Mouse (Mus musculus) liver, embryonic 13.5 days (tissue): ENCODE data around the gene Ccdc137. TPM values are rescaled to one million over a fixed set of nuclear protein-coding genes. Genes with fewer than 3 reads are reported as not detected.

ENCODE experiments used
- ATAC-seq: fragments of 200-750 bp; cut with Nextera tagmentation; 2 replicates; pipeline ENCODE4 v1.8.0; 2017; ENCODE audit warnings: low read depth, mild to moderate bottlenecking, moderate number of reproducible peaks, moderate library complexity
- DNase-seq: peaks from one replicate; pipeline ENCODE4 v3.0.0; 2022
- H3K27ac ChIP-seq: fragments of 300-500 bp; sonication (generic); 2 replicates; pipeline ENCODE4 v1.5.1; 2015; ENCODE audit warnings: moderate library complexity, mild to moderate bottlenecking, inconsistent platforms
- H3K27me3 ChIP-seq: fragments of 300-500 bp; sonication (generic); 2 replicates; pipeline ENCODE4 v1.6.1; 2015; ENCODE audit warnings: mild to moderate bottlenecking, inconsistent platforms
- H3K36me3 ChIP-seq: fragments of 300-500 bp; sonication (generic); 2 replicates; pipeline ENCODE4 v1.6.1; 2015; ENCODE audit warnings: mild to moderate bottlenecking, inconsistent platforms
- H3K4me1 ChIP-seq: fragments of 300-500 bp; sonication (generic); replicated peaks from 2 replicates; pipeline ENCODE4 v1.6.1; 2015; ENCODE audit warnings: inconsistent platforms
- H3K4me2 ChIP-seq: fragments of 300-500 bp; sonication (generic); 2 replicates; pipeline ENCODE4 v1.6.1; 2015; ENCODE audit warnings: inconsistent platforms, mild to moderate bottlenecking, moderate library complexity
- H3K4me3 ChIP-seq: fragments of 300-500 bp; sonication (generic); replicated peaks from 2 replicates; pipeline ENCODE4 v1.5.1; 2015; ENCODE audit warnings: mild to moderate bottlenecking, inconsistent platforms
- H3K9ac ChIP-seq: fragments of 300-500 bp; sonication (generic); 2 replicates; pipeline ENCODE4 v1.6.1; 2015; ENCODE audit warnings: mild to moderate bottlenecking, inconsistent platforms
- H3K9me3 ChIP-seq: fragments of 300-500 bp; sonication (generic); replicated peaks from 2 replicates; pipeline ENCODE4 v1.6.1; 2016; ENCODE audit warnings: inconsistent platforms
- WGBS: fragments of 180-500 bp; shearing (Covaris S2); methylation state at CpG from one replicate; pipeline ENCODE4 v1.1.7; 2015; ENCODE audit not compliant: insufficient replicate concordance; 5-methylcytosine and 5-hydroxymethylcytosine counted together
- polyA plus RNA-seq: library from polyadenylated mRNA; unstranded; fragments of >200 nt; fragmentation: Nextera tagmentation; extraction: Ambion mirVana; gene quantifications from 2 replicates; pipeline ENCODE4 v1.2.1, GENCODE M21; 2015

The Ccdc137 gene
- polyA plus RNA-seq, 1 experiment from 2014 or later = 20.2 TPM

GRCm38 (mm10) chr11:120442765-120443280 is 15.1 kb upstream of the Ccdc137 start:
- Histone ChIP-seq H3K27me3 (no peaks in the 10 kb centered on the region), H3K4me1 (no peaks in the 10 kb centered on the region), H3K36me3 (no peaks in the 10 kb centered on the region), H3K4me2 (no peak overlapping the region), H3K9me3 (no peaks in the 10 kb centered on the region), H3K9ac (no peak overlapping the region), H3K27ac (no peak overlapping the region), H3K4me3 (no peak overlapping the region)
- WGBS = 72% methylated on average over 3 of the region's 3 CpGs
- ATAC-seq = no peak
- no peak for DNase-seq

GRCm38 (mm10) chr11:120444106-120444505 is 13.8 kb upstream of the Ccdc137 start:
- 54% methylated on average over 6 of the region's 6 CpGs for WGBS
- no peak for DNase-seq

GRCm38 (mm10) chr11:120445475-120445874 is 12.4 kb upstream of the Ccdc137 start:
- DNase-seq = no peak
- H3K27me3 ChIP-seq = no peaks in the 10 kb centered on the region
- H3K4me3 ChIP-seq = no peak overlapping the region
- H3K4me2 ChIP-seq = no peak overlapping the region
- H3K4me1 ChIP-seq = 0 out of 2 replicates have a peak, but pooled peaks cover 3% of the 10 kb centered on the region
- no peak overlapping the region for H3K9ac ChIP-seq
- no peak overlapping the region for H3K27ac ChIP-seq
- no peak for ATAC-seq
- 48% methylated on average over 3 of the region's 3 CpGs for WGBS
- H3K9me3 ChIP-seq = no peaks in the 10 kb centered on the region
- H3K36me3 ChIP-seq = no peaks in the 10 kb centered on the region

More at GRCm38 (mm10) chr11:120444106-120444505, 13.8 kb upstream of the Ccdc137 start:
- Histone ChIP-seq H3K9me3 (no peaks in the 10 kb centered on the region), H3K9ac (no peak overlapping the region), H3K4me2 (no peak overlapping the region), H3K4me3 (no peak overlapping the region), H3K4me1 (0 out of 2 replicates have a peak, but pooled peaks cover 3% of the 10 kb centered on the region), H3K36me3 (no peaks in the 10 kb centered on the region), H3K27me3 (no peaks in the 10 kb centered on the region), H3K27ac (no peak overlapping the region)
- ATAC-seq = no peak

- Histone ChIP-seq H3K27ac (no peak overlapping the region), H3K9me3 (no peaks in the 10 kb centered on the region), H3K4me2 (no peak overlapping the region), H3K4me3 (no peak overlapping the region), H3K36me3 (no peaks in the 10 kb centered on the region), H3K27me3 (no peaks in the 10 kb centered on the region), H3K4me1 (0 out of 2 replicates have a peak, but pooled peaks cover 3% of the 10 kb centered on the region), H3K9ac (no peak overlapping the region)
- ATAC-seq (no peak), DNase-seq (no peak)
- WGBS = 80% methylated on average over 7 of the region's 7 CpGs
Observed at GRCm38 (mm10) chr11:120447179-120447578, 10.7 kb upstream of the Ccdc137 start.

- Histone ChIP-seq H3K4me1 (peaks cover 33% of the 10 kb centered on the region), H3K4me2 (no peak overlapping the region), H3K9ac (no peak overlapping the region), H3K9me3 (no peaks in the 10 kb centered on the region), H3K27me3 (no peaks in the 10 kb centered on the region), H3K36me3 (no peaks in the 10 kb centered on the region; the same call in 1 of the 2 replicates), H3K27ac (no peak overlapping the region), H3K4me3 (no peak overlapping the region)
- no peak for ATAC-seq
- WGBS = 56% methylated on average over 3 of the region's 3 CpGs
- no peak for DNase-seq
Observed at GRCm38 (mm10) chr11:120452246-120452645, 5.7 kb upstream of the Ccdc137 start.

- H3K4me3 ChIP-seq = no peak within 1 kb of the TSS
- no peak within 1 kb of the TSS for H3K4me2 ChIP-seq
- H3K9me3 ChIP-seq = no peaks in the 10 kb centered on the region
- no peak within 1 kb of the TSS for H3K9ac ChIP-seq
- H3K27me3 ChIP-seq = no peaks in the 10 kb centered on the region
- ATAC-seq (no peak), DNase-seq (no peak)
- WGBS = 78% methylated on average over 4 of the region's 4 CpGs
- H3K36me3 ChIP-seq = no peaks in the 10 kb centered on the region; the same call in 1 of the 2 replicates
- H3K27ac ChIP-seq = 0 out of 2 replicates have a peak within 1 kb of the TSS, but pooled peaks have one; percentile 74
- H3K4me1 ChIP-seq = peaks cover 36% of the 10 kb centered on the region
Observed at GRCm38 (mm10) chr11:120453306-120453705, 4.6 kb upstream of the Ccdc137 start, which contains the start of gene Pde6g. Gene Pde6g, minus strand, starts transcription at chr11:120453500.

GRCm38 (mm10) chr11:120454965-120455364 is 3.0 kb upstream of the Ccdc137 start:
- Histone ChIP-seq H3K27ac (peak overlapping the region; percentile 74), H3K4me2 (peak overlapping the region; percentile 47; the same call in 1 of the 2 replicates), H3K27me3 (no peaks in the 10 kb centered on the region), H3K9me3 (no peaks in the 10 kb centered on the region), H3K4me3 (no peak overlapping the region), H3K4me1 (peaks cover 53% of the 10 kb centered on the region), H3K36me3 (peaks cover 6% of the 10 kb centered on the region), H3K9ac (peak overlapping the region; percentile 42; the same call in 1 of the 2 replicates)
- no peak for DNase-seq
- ATAC-seq = no peak
- WGBS = 93% methylated on average over 4 of the region's 4 CpGs

GRCm38 (mm10) chr11:120455413-120455812 is 2.5 kb upstream of the Ccdc137 start:
- Histone ChIP-seq H3K9ac (peak overlapping the region; percentile 42; the same call in 1 of the 2 replicates), H3K36me3 (peaks cover 9% of the 10 kb centered on the region), H3K4me2 (peak overlapping the region; percentile 47), H3K9me3 (no peaks in the 10 kb centered on the region), H3K4me1 (peaks cover 54% of the 10 kb centered on the region), H3K27me3 (no peaks in the 10 kb centered on the region), H3K27ac (peak overlapping the region; percentile 74), H3K4me3 (no peak overlapping the region)
- peak; percentile 38 for DNase-seq
- WGBS = 68% methylated on average over 7 of the region's 7 CpGs
- peak; percentile 47 for ATAC-seq

GRCm38 (mm10) chr11:120457370-120457769 is 545 bp upstream of the Ccdc137 start:
- H3K27ac ChIP-seq = peak overlapping the region; percentile 87
- peak overlapping the region; percentile 79 for H3K4me3 ChIP-seq
- DNase-seq (no peak), ATAC-seq (peak; percentile 46)
- H3K36me3 ChIP-seq = peaks cover 28% of the 10 kb centered on the region
- H3K27me3 ChIP-seq = no peaks in the 10 kb centered on the region
- peak overlapping the region; percentile 86 for H3K4me2 ChIP-seq
- peak overlapping the region; percentile 87 for H3K9ac ChIP-seq
- H3K9me3 ChIP-seq = no peaks in the 10 kb centered on the region
- WGBS = 9% methylated on average over 14 of the region's 14 CpGs
- peaks cover 54% of the 10 kb centered on the region for H3K4me1 ChIP-seq

GRCm38 (mm10) chr11:120458847-120459597 is 1.1 kb downstream of the Ccdc137 start:
- 25% methylated on average over 6 of the region's 6 CpGs for whole genome bisulfite sequencing
- Histone ChIP-seq H3K36me3 (peaks cover 43% of the 10 kb centered on the region), H3K27ac (peak overlapping the region; percentile 87), H3K27me3 (no peaks in the 10 kb centered on the region), H3K4me3 (peak overlapping the region; percentile 79), H3K9me3 (no peaks in the 10 kb centered on the region), H3K9ac (peak overlapping the region; percentile 87), H3K4me2 (peak overlapping the region; percentile 86), H3K4me1 (peaks cover 54% of the 10 kb centered on the region)
- DNase-seq (no peak), ATAC-seq (no peak)

- H3K36me3 ChIP-seq = peaks cover 60% of the 10 kb centered on the region
- H3K9ac ChIP-seq = no peak overlapping the region
- H3K4me1 ChIP-seq = peaks cover 45% of the 10 kb centered on the region
- no peak overlapping the region for H3K4me3 ChIP-seq
- H3K27ac ChIP-seq = no peak overlapping the region
- no peak for DNase-seq
- 75% methylated on average over 2 of the region's 2 CpGs for WGBS
- ATAC-seq = no peak
- no peaks in the 10 kb centered on the region for H3K9me3 ChIP-seq
- H3K4me2 ChIP-seq = no peak overlapping the region
- no peaks in the 10 kb centered on the region for H3K27me3 ChIP-seq
Observed at GRCm38 (mm10) chr11:120463536-120463935, 5.6 kb downstream of the Ccdc137 start.
